Mouse (Mus musculus) kidney, embryonic 16.5 days (tissue): Measurements from ENCODE around the gene Tcap. TPM values are rescaled to one million over a fixed set of nuclear protein-coding genes. Genes with fewer than 3 reads are reported as not detected.
A peak's percentile ranks its signal among the peaks of the same experiment; 100 is the strongest.
"Not testable (repeated sequence)": the region's sequence is repeated elsewhere in the genome, so short reads cannot be mapped to it uniquely, and the experiment has no call there.

Experiments used
- ATAC-seq: fragments of 200-750 bp; cut with Nextera tagmentation; 2 replicates; pipeline ENCODE4 v1.8.0; 2017; ENCODE audit warnings: moderate TSS enrichment; ENCODE audit not compliant: low FRiP score, low TSS enrichment
- H3K27ac ChIP-seq: fragments of 300-500 bp; sonication (generic); 2 replicates; pipeline ENCODE4 v1.5.1; 2014; ENCODE audit warnings: low read length
- H3K27me3 ChIP-seq: fragments of 300-500 bp; sonication (generic); 2 replicates; pipeline ENCODE4 v1.6.1; 2014; ENCODE audit warnings: low read length, control low read depth, mixed read lengths; ENCODE audit not compliant: insufficient read depth
- H3K36me3 ChIP-seq: fragments of 300-500 bp; sonication (generic); 2 replicates; pipeline ENCODE4 v1.6.1; 2014; ENCODE audit warnings: low read length, control low read depth, mixed read lengths; ENCODE audit not compliant: insufficient read depth
- H3K4me1 ChIP-seq: fragments of 300-500 bp; sonication (generic); 2 replicates; pipeline ENCODE4 v1.6.1; 2014; ENCODE audit warnings: low read length, control low read depth, mixed read lengths; ENCODE audit not compliant: insufficient read depth
- H3K4me2 ChIP-seq: fragments of 300-500 bp; sonication (generic); replicated peaks from 2 replicates; pipeline ENCODE4 v1.6.1; 2014; ENCODE audit warnings: low read depth, low read length
- H3K4me3 ChIP-seq: fragments of 300-500 bp; sonication (generic); 2 replicates; pipeline ENCODE4 v1.5.1; 2014; ENCODE audit warnings: mild to moderate bottlenecking, low read length
- H3K9ac ChIP-seq: fragments of 300-500 bp; sonication (generic); replicated peaks from 2 replicates; pipeline ENCODE4 v1.6.1; 2014; ENCODE audit warnings: low read length
- H3K9me3 ChIP-seq: fragments of 300-500 bp; sonication (generic); 2 replicates; pipeline ENCODE4 v1.6.1; 2016; ENCODE audit warnings: low read length, control low read depth
- WGBS: fragments of 180-500 bp; shearing (Covaris S2); extraction: QIAGEN DNeasy Blood & Tissue Kit; methylation state at CpG from one replicate; pipeline ENCODE4 v1.1.7; 2014; 5-methylcytosine and 5-hydroxymethylcytosine counted together
- polyA plus RNA-seq: library from polyadenylated mRNA; unstranded; fragments of >200 nt; fragmentation: Nextera tagmentation; extraction: Ambion mirVana; gene quantifications from 2 replicates; pipeline ENCODE4 v1.2.1, GENCODE M21; 2015

The Tcap gene
- polyA plus RNA-seq, 1 experiment from 2014 or later = 2.7 TPM

DNA sequence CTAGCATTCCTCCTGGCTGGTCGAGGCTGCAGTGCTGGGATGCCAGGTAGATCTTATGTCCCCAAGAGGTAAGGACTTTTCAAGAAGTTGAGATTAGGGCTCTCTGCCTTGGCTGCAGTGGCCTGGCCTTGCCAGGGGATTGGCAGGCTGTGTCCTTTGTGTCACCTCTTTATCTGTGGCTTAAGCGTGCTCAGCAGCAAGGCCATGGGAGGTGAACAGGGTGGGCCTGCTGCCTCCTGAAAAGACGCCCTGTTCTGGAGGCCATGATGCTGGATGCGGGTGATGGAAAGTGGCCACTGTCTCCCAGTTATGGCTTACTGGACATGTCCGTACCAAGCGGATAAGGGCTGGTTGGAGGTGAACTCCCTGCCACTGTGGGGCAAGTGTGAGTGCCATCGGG, 4.2 kb upstream of the Tcap start:
- H3K9me3 ChIP-seq = no peaks in the 10 kb centered on the region
- peaks cover 56% of the 10 kb centered on the region for H3K36me3 ChIP-seq
- H3K27ac ChIP-seq = no peak overlapping the region
- no peak for ATAC-seq
- H3K4me2 ChIP-seq = no peak overlapping the region
- H3K9ac ChIP-seq = no peak overlapping the region
- 86% methylated on average over 7 of the region's 7 CpGs for WGBS
- no peak overlapping the region for H3K4me3 ChIP-seq
- 0 out of 2 replicates have a peak, but pooled peaks cover 4% of the 10 kb centered on the region for H3K4me1 ChIP-seq
- no peaks in the 10 kb centered on the region; the same call in 1 of the 2 replicates for H3K27me3 ChIP-seq

DNA sequence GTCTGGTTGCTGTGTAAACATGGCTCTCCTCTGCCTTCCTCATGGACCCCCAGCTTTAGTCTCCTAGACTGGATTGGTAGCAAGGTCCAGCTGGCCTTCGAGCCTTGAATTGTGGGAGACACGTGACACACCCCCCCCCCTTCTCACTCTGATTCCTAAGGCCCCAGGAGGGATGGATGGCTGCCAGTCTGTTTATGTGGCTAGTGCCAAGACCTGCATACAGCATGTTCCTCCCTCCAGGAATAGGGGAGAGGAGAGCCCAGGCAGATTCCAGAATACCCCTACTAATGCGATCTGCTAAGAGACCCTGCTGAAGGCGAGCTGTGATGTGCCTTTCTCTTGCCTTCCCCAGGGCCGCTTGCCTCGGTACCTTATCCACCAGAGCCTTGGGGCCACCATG, 3.5 kb upstream of the Tcap start:
- peaks cover 3% of the 10 kb centered on the region; the same call in 1 of the 2 replicates for H3K27me3 ChIP-seq
- no peak overlapping the region for H3K4me2 ChIP-seq
- 76% methylated on average over 6 of the region's 6 CpGs for WGBS
- no peak overlapping the region for H3K27ac ChIP-seq
- no peak overlapping the region for H3K4me3 ChIP-seq
- no peaks in the 10 kb centered on the region for H3K9me3 ChIP-seq
- H3K9ac ChIP-seq = no peak overlapping the region
- H3K36me3 ChIP-seq = peaks cover 51% of the 10 kb centered on the region
- H3K4me1 ChIP-seq = 0 out of 2 replicates have a peak, but pooled peaks cover 4% of the 10 kb centered on the region
- no peak for ATAC-seq

DNA sequence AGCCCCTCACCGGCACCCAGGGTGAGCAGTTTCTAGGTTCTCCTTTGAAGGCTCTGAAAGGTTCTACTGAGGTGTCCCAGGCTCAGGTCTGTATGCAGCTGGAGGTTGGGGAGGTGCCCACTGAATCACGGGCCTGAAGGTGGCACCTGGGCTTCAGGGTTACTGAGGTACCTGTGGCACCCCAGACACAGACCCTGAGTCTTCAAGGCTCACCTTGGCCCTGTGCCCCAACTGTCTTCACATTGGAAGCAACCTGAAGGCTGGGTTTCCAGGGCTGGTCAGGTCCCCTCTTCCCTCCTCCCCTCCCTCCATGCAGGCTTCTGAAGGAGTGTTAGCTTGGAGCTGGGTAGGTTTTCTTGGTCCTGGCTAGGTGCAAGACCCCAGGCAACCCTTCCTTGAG, 2.0 kb upstream of the Tcap start:
- Histone ChIP-seq H3K4me1 (peaks cover 9% of the 10 kb centered on the region; the same call in 1 of the 2 replicates), H3K27me3 (peaks cover 13% of the 10 kb centered on the region), H3K9ac (no peak overlapping the region), H3K4me3 (no peak overlapping the region), H3K4me2 (no peak overlapping the region), H3K36me3 (peaks cover 37% of the 10 kb centered on the region), H3K9me3 (no peaks in the 10 kb centered on the region), H3K27ac (no peak overlapping the region)
- no peak for ATAC-seq
- WGBS = 90% methylated on average over 2 of the region's 2 CpGs

DNA sequence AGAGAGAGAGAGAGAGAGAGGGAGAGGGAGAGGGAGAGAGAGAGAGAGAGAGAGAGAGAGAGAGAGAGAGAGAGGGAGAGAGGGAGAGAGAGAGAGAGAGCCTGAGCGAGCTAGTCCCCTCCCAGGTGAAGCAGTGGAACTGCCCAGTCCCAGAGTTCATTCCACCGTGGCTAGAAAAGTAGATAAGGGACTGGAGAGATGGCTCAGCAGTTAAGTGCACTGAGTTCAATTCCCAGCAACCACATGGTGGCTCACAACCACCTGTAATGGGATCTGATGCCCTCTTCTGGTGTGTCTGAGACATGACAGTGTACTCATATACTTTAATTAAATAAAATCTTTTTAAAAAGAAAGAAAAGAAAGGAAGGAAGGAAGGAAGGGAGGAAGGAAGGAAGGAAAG, 1.2 kb upstream of the Tcap start:
- H3K9me3 ChIP-seq, H3K9ac ChIP-seq, H3K4me3 ChIP-seq, H3K27ac ChIP-seq, H3K4me2 ChIP-seq, ATAC-seq: not testable (repeated sequence)
- Histone ChIP-seq H3K4me1 (peaks cover 12% of the 10 kb centered on the region; the same call in 1 of the 2 replicates), H3K36me3 (peaks cover 30% of the 10 kb centered on the region), H3K27me3 (peaks cover 21% of the 10 kb centered on the region)
- WGBS = 29% methylated on average over 2 of the region's 2 CpGs

DNA sequence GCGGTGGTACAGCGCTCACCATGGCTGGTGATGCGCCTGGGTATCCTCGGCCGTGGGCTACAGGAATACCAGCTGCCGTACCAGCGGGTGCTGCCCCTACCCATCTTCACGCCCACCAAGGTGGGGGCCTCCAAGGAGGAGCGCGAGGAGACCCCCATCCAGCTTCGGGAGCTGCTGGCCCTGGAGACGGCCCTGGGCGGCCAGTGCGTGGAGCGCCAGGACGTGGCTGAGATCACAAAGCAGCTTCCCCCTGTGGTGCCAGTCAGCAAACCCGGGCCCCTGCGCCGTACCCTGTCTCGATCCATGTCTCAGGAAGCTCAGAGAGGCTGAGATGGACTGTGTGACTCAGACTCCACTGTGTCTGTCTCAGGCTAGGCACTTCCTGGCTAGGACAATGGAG, 605 bp downstream of the Tcap start:
- Histone ChIP-seq H3K4me3 (no peak overlapping the region), H3K9ac (no peak overlapping the region), H3K27ac (peak overlapping the region; percentile 54), H3K36me3 (peaks cover 12% of the 10 kb centered on the region), H3K4me2 (no peak overlapping the region), H3K27me3 (peaks cover 27% of the 10 kb centered on the region), H3K4me1 (peaks cover 21% of the 10 kb centered on the region), H3K9me3 (no peaks in the 10 kb centered on the region)
- WGBS = 73% methylated on average over 20 of the region's 20 CpGs
- no peak for ATAC-seq

DNA sequence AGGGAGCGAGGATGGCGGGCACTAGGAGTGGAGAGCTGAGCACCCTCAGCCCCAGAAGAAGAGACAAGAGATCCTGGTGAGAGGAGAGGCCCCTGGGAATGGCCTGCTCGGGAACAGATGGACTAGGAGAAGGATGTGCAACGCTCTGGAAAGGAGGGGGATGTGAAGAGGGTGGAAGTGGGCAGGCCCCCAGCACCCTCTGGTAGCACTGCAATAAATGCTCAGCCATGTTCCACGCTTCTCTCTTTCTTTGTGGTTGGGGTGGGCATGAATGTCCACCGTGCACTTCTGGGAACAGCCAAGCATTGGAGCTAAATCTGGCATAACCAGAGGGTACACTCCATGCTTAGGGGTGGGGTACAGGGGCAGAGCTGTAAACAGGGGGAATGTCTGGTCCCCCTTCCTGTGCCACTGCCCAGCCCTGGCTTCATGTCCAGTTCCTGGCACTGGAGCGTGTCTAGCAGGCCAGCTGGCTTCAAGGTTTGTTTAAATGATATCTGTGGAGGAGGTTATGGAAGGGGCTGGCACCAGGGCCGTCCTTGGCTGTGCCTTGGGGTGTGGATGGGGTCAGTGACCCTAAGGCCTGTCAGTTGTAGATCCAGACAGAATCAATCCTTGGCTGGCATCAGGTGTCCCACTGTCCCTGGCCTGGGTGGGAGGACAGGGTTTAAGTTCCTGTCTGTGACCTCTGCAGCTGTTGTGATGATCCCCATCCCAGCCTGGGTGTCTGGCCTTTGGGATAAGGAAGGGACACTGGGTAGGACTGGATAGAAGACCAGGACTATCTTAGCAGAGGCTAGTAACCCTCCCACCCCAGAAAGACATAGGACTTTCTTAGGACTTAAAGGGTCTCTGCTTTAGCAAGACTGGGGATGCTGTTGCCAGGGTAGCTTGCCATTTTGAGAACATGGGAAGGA, 1.4 kb downstream of the Tcap start:
- Histone ChIP-seq H3K36me3 (peaks cover 9% of the 10 kb centered on the region), H3K27ac (peak overlapping the region; percentile 54), H3K9ac (no peak overlapping the region), H3K27me3 (peaks cover 27% of the 10 kb centered on the region), H3K4me2 (no peak overlapping the region), H3K4me3 (no peak overlapping the region), H3K4me1 (peaks cover 24% of the 10 kb centered on the region), H3K9me3 (no peaks in the 10 kb centered on the region)
- ATAC-seq = peak; percentile 49; the same call in 1 of the 2 replicates
- WGBS = 38% methylated on average over 8 of the region's 8 CpGs

DNA sequence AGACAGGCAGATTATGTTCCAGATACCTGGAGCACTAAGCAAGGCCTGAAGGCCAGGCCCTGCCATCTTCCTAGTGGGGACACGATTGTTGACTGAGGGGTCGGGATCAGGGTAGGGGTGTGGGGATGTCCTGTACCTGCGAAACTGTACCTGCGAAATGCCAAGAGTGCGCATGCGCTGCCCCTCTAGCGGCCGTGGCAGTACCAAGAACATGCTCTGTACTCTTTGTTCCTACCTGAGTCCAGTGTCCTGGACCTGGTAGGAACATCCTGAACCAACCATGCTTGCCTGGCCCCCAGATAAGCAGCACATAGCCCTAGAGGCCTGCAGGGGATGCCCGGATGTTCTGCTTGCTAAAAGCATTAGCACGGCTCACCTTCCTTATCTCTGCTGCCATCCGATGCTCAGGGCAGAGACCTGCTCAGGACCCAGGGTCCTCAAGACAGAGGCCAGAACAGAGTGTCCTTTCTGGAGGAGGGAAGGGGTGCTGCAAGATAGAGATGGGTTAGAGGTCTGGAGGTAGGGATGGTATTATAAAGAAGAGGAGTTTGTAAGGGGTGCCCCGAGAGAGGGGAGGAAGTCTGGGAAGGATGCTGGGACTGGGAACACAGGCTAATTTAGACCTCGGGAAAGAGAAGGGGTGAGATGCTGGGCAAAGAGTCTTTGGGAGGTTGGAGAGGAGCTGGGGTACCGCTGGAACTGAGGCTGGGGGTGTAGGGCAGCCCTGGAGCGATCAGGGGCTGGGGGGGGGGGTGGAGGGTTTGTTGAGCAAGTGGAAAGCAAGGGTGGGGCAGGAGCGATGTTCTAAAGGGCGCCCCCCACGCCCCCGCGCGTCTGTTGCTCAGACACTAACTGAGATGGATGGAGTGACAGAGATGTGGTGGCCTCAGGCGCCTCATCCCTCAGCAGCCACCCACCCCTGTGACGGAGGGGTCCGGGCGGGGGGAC, 2.3 kb downstream of the Tcap start, which contains the start of gene Pnmt:
Pnmt (plus strand) TSS at position 813 of the 948 bp plus-strand sequence.
- Histone ChIP-seq H3K4me2 (no peak within 1 kb of the TSS; the same call in 1 of the 2 replicates), H3K27me3 (peaks cover 27% of the 10 kb centered on the region), H3K27ac (no peak within 1 kb of the TSS), H3K9me3 (no peaks in the 10 kb centered on the region), H3K4me3 (no peak within 1 kb of the TSS), H3K4me1 (peaks cover 24% of the 10 kb centered on the region), H3K9ac (no peak within 1 kb of the TSS), H3K36me3 (peaks cover under 1% of the 10 kb centered on the region; the same call in 1 of the 2 replicates)
- 49% methylated on average over 24 of the region's 25 CpGs for WGBS
- no peak for ATAC-seq

DNA sequence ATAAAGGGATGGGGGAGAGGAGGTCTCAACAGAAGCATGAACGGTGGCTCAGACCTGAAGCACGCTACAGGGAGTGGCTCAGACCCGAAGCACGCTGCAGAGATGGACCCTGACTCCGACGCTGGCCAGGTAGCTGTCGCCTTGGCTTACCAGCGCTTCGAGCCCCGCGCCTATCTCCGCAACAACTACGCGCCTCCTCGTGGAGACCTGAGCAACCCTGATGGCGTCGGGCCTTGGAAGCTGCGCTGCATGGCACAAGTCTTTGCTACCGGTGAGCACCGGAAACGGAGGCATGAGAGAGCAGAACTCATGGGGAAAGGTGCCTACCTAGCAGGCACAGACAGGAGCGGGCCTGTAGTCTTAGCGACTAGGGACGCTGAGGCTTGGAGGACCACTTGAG, 3.0 kb downstream of the Tcap start:
- no peak for ATAC-seq
- peaks cover 24% of the 10 kb centered on the region for H3K4me1 ChIP-seq
- H3K4me2 ChIP-seq = no peak overlapping the region; the same call in 1 of the 2 replicates
- 17% methylated on average over 24 of the region's 24 CpGs for WGBS
- H3K9me3 ChIP-seq = no peaks in the 10 kb centered on the region
- no peaks in the 10 kb centered on the region for H3K36me3 ChIP-seq
- no peak overlapping the region for H3K9ac ChIP-seq
- no peak overlapping the region for H3K27ac ChIP-seq
- no peak overlapping the region for H3K4me3 ChIP-seq
- H3K27me3 ChIP-seq = peaks cover 27% of the 10 kb centered on the region

DNA sequence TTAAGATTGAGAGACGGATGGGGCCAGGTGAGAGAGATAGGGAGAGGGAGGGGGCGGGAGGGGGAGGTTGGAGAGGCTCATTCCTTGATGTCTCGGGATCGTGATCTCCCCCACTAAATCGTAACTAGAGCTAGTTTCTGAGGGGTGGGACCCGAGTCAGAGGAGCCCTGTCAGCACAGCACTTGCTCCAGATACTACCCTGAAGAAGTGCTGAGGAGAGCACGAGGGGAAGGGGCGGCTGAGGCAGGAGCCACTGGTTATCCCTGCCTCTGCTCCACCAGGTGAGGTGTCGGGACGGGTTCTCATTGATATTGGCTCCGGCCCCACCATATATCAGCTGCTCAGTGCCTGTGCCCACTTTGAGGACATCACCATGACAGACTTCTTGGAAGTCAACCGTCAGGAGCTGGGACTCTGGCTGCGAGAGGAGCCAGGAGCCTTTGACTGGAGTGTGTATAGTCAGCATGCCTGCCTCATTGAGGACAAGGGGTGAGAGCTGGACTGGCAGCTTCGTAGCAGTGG, 3.5 kb downstream of the Tcap start:
- Histone ChIP-seq H3K9ac (no peak overlapping the region), H3K4me3 (no peak overlapping the region), H3K36me3 (no peaks in the 10 kb centered on the region), H3K9me3 (no peaks in the 10 kb centered on the region), H3K4me1 (peaks cover 28% of the 10 kb centered on the region), H3K27ac (no peak overlapping the region), H3K27me3 (peaks cover 27% of the 10 kb centered on the region), H3K4me2 (no peak overlapping the region)
- ATAC-seq = no peak
- WGBS = 44% methylated on average over 14 of the region's 14 CpGs
